Comparison of ENCODE assay signal across 8 mouse cellular contexts in the genomic region with DNA sequence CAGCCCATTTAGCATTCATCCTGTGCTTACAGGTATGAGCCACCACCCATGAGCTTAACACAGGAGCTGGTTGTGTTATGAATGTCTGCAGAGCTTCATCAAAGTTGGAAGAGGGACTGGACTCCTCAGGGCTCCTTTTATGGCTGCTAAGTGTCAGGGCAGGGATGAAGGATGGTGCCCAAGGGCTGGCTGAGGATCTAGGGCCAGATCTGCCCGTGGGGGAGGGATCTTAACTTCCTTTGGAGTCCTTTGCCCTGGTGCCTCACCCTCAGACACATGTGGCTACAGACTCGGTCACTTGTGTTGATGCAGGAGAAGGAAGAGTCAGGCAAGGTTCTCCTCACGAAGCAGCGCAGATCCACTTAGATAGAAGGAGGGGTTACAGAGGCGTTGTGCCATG. TPM values are rescaled to one million over a fixed set of nuclear protein-coding genes. Genes with fewer than 3 reads are reported as not detected.
DNase-seq lines count a peak whose midpoint lies in the region; ATAC-seq and TF ChIP-seq lines count a peak whose summit lies in the region.

No protein-coding gene starts in this region.

- H3K9ac ChIP-seq in kidney, embryonic 16.5 days (replicated peaks; ENCODE audit: low read length) = no peak overlapping the region; the same call in 1 of the 2 replicates
- H3K9ac ChIP-seq in hindbrain, embryonic 12.5 days = peak overlapping the region; percentile 24; the same call in 1 of the 2 replicates
- H3K9ac ChIP-seq in neural tube, embryonic 13.5 days = 0 out of 2 replicates have a peak overlapping the region, but pooled peaks have one; percentile 78

- TF ChIP-seq CTCF in cerebellum, adult 2 months (IDR thresholded peaks at IDR 0.05; ENCODE audit: borderline replicate concordance, insufficient read depth, low read depth, low read length) = no peak

- H3K4me3 ChIP-seq in cerebellum, adult 2 months (replicated peaks; ENCODE audit: insufficient read depth, low read depth, low read length) = no peak overlapping the region
- H3K4me3 ChIP-seq in kidney, embryonic 16.5 days (ENCODE audit: low read length) = no peak overlapping the region
- H3K4me3 ChIP-seq in hindbrain, embryonic 12.5 days = no peak overlapping the region
- no peak overlapping the region for H3K4me3 ChIP-seq in neural tube, embryonic 13.5 days

- H3K27me3 ChIP-seq in cerebellum, adult 2 months (ENCODE audit: control insufficient read depth, insufficient read depth, low read length) = no peaks in the 10 kb centered on the region
- no peaks in the 10 kb centered on the region for H3K27me3 ChIP-seq in kidney, embryonic 16.5 days (ENCODE audit: insufficient read depth, low read length)
- H3K27me3 ChIP-seq in hindbrain, embryonic 12.5 days = no peaks in the 10 kb centered on the region
- H3K27me3 ChIP-seq in neural tube, embryonic 13.5 days = no peaks in the 10 kb centered on the region

- 88% methylated on average over 5 of the region's 5 CpGs for WGBS in cerebellum, adult 2 months
- 39% methylated on average over 5 of the region's 5 CpGs for WGBS in kidney, embryonic 16.5 days
- 37% methylated on average over 5 of the region's 5 CpGs for WGBS in hindbrain, embryonic 12.5 days
- 28% methylated on average over 5 of the region's 5 CpGs for WGBS in neural tube, embryonic 13.5 days

- H3K4me1 ChIP-seq in cerebellum, adult 2 months (ENCODE audit: control insufficient read depth, insufficient read depth, low read length) = peaks cover 48% of the 10 kb centered on the region
- peaks cover 67% of the 10 kb centered on the region for H3K4me1 ChIP-seq in kidney, embryonic 16.5 days (ENCODE audit: insufficient read depth, low read length)
- peaks cover 67% of the 10 kb centered on the region for H3K4me1 ChIP-seq in hindbrain, embryonic 12.5 days
- peaks cover 77% of the 10 kb centered on the region for H3K4me1 ChIP-seq in neural tube, embryonic 13.5 days (replicated peaks)

- no peak for ATAC-seq in cerebellum, adult (ENCODE audit: insufficient number of reproducible peaks, low FRiP score, low TSS enrichment)
- ATAC-seq in kidney, embryonic 16.5 days (ENCODE audit: low FRiP score, low TSS enrichment) = no peak
- no peak for ATAC-seq in hindbrain, embryonic 12.5 days (ENCODE audit: low FRiP score)
- ATAC-seq in neural tube, embryonic 13.5 days (ENCODE audit: low read depth) = no peak

- peak overlapping the region; percentile 64 for H3K4me2 ChIP-seq in kidney, embryonic 16.5 days (replicated peaks; ENCODE audit: low read depth, low read length)
- peak overlapping the region; percentile 70 for H3K4me2 ChIP-seq in hindbrain, embryonic 12.5 days (replicated peaks)
- peak overlapping the region; percentile 71 for H3K4me2 ChIP-seq in neural tube, embryonic 13.5 days

- no peak for DNase-seq in cerebellum, adult 2 months
- DNase-seq in kidney, adult 8-10 months = no peak
- no peak for DNase-seq in left cerebral cortex, adult 18-20 months (ENCODE audit: low spot score in 2 of 2)
- DNase-seq in frontal cortex, adult 2 months (ENCODE audit: extremely low spot score in 1 of 2, low spot score in 1 of 2) = no peak

- H3K27ac ChIP-seq in cerebellum, adult 2 months (ENCODE audit: insufficient read depth, low read length) = 0 out of 2 replicates have a peak overlapping the region, but pooled peaks have one; percentile 17
- peak overlapping the region; percentile 90 for H3K27ac ChIP-seq in kidney, embryonic 16.5 days (ENCODE audit: low read length)
- H3K27ac ChIP-seq in hindbrain, embryonic 12.5 days = peak overlapping the region; percentile 91
- H3K27ac ChIP-seq in neural tube, embryonic 13.5 days (replicated peaks) = peak overlapping the region; percentile 95

- H3K36me3 ChIP-seq in kidney, embryonic 16.5 days (ENCODE audit: insufficient read depth, low read length) = no peaks in the 10 kb centered on the region
- H3K36me3 ChIP-seq in hindbrain, embryonic 12.5 days = no peaks in the 10 kb centered on the region
- no peaks in the 10 kb centered on the region for H3K36me3 ChIP-seq in neural tube, embryonic 13.5 days

- TF ChIP-seq POLR2A in cerebellum, adult 2 months (IDR thresholded peaks at IDR 0.05; ENCODE audit: borderline replicate concordance, insufficient read depth, low read length) = no peak

- no peaks in the 10 kb centered on the region for H3K9me3 ChIP-seq in kidney, embryonic 16.5 days (ENCODE audit: low read length)
- no peaks in the 10 kb centered on the region for H3K9me3 ChIP-seq in hindbrain, embryonic 12.5 days (replicated peaks)
- H3K9me3 ChIP-seq in neural tube, embryonic 13.5 days = no peaks in the 10 kb centered on the region

RNA-seq across cellular contexts. Expression of a gene that starts 43.9 kb away (rescaled TPM):
- polyA plus RNA-seq in cerebellum, adult 2 months (2012; rRNA removed) = 90.0 and 90.4 TPM in 2 replicates
- 61.5 and 66.6 TPM in 2 replicates for polyA plus RNA-seq in kidney, embryonic 16.5 days (2015; fragmentation: Nextera tagmentation; extraction: Ambion mirVana)
- polyA plus RNA-seq in hindbrain, embryonic 12.5 days (2016; fragmentation: Nextera tagmentation; extraction: Ambion mirVana) = 57.4 and 66.8 TPM in 2 replicates
- polyA plus RNA-seq in neural tube, embryonic 13.5 days (2015; fragmentation: Nextera tagmentation; extraction: Ambion mirVana) = 64.2 and 69.4 TPM in 2 replicates
- 10 to 100 TPM; 64.4 to 71.4 TPM for total RNA-seq in left cerebral cortex, adult 18-20 months (2021)
- polyA plus RNA-seq in frontal cortex, adult 2 months (2012; rRNA removed) = 71.1 and 76.6 TPM in 2 replicates

Comparison
In these comparisons a context has a peak if more than half of its experiments do, and no peak if none do; other contexts are left out.
1. H3K27ac ChIP-seq: peak in every context shown above with its lines; median percentile 95 in neural tube, embryonic 13.5 days; 91 in hindbrain, embryonic 12.5 days; 90 in kidney, embryonic 16.5 days; 17 in cerebellum, adult 2 months.